Mouse (Mus musculus) telencephalon, adult 2 months (tissue): Measurements from ENCODE around the gene Insm1.

Source experiments
- DNase-seq: peaks from one replicate; pipeline ENCODE4 v3.0.0-alpha.2; 2011; ENCODE audit warnings: low read depth, low spot score

The Insm1 gene

GRCm38 (mm10) chr2:146224141-146224540, 2.4 kb downstream of the Insm1 start:
- no peak for DNase-seq

- no peak for DNase-seq
These were observed 4.1 kb downstream of the Insm1 start for GRCm38 (mm10) chr2:146225818-146226217.

GRCm38 (mm10) chr2:146226484-146226883, 4.8 kb downstream of the Insm1 start:
- DNase-seq = no peak

- no peak for DNase-seq
These were observed 5.9 kb downstream of the Insm1 start for GRCm38 (mm10) chr2:146227646-146228045.

- no peak for DNase-seq
These were observed 6.7 kb downstream of the Insm1 start for GRCm38 (mm10) chr2:146228435-146228834.

- DNase-seq = no peak
These were observed 9.8 kb downstream of the Insm1 start for GRCm38 (mm10) chr2:146231485-146231884.

- no peak for DNase-seq
These were observed 17.6 kb downstream of the Insm1 start for GRCm38 (mm10) chr2:146239196-146239747.

GRCm38 (mm10) chr2:146244049-146244448, 22.3 kb downstream of the Insm1 start:
- DNase-seq = no peak

GRCm38 (mm10) chr2:146245401-146245800, 23.7 kb downstream of the Insm1 start:
- no peak for DNase-seq

GRCm38 (mm10) chr2:146246409-146247075, 24.8 kb downstream of the Insm1 start:
- DNase-seq = no peak

- no peak for DNase-seq
These were observed 25.9 kb downstream of the Insm1 start for GRCm38 (mm10) chr2:146247576-146247975.

GRCm38 (mm10) chr2:146249033-146249432, 27.3 kb downstream of the Insm1 start:
- DNase-seq = no peak

- DNase-seq = no peak
These were observed 28.6 kb downstream of the Insm1 start for GRCm38 (mm10) chr2:146250236-146250904.

GRCm38 (mm10) chr2:146254387-146254786, 32.7 kb downstream of the Insm1 start:
- no peak for DNase-seq

- DNase-seq = no peak
These were observed 33.9 kb downstream of the Insm1 start for GRCm38 (mm10) chr2:146255636-146256035.

- DNase-seq = no peak
These were observed 34.7 kb downstream of the Insm1 start for GRCm38 (mm10) chr2:146256321-146256875.

GRCm38 (mm10) chr2:146257037-146257436, 35.3 kb downstream of the Insm1 start:
- DNase-seq = no peak

- no peak for DNase-seq
These were observed 35.9 kb downstream of the Insm1 start for GRCm38 (mm10) chr2:146257609-146258008.

- DNase-seq = peak; percentile 73
These were observed 37.2 kb downstream of the Insm1 start for GRCm38 (mm10) chr2:146258736-146259469.

- DNase-seq = no peak
These were observed 38.3 kb downstream of the Insm1 start for GRCm38 (mm10) chr2:146259787-146260560.

- no peak for DNase-seq
These were observed 39.4 kb downstream of the Insm1 start for GRCm38 (mm10) chr2:146261146-146261545.
